Mouse (Mus musculus): ENCODE data around the gene Unc13c. TPM values are rescaled to one million over a fixed set of nuclear protein-coding genes. Genes with fewer than 3 reads are reported as not detected.

The Unc13c gene
- polyA plus RNA-seq, 1 experiment: not detected

DNA sequence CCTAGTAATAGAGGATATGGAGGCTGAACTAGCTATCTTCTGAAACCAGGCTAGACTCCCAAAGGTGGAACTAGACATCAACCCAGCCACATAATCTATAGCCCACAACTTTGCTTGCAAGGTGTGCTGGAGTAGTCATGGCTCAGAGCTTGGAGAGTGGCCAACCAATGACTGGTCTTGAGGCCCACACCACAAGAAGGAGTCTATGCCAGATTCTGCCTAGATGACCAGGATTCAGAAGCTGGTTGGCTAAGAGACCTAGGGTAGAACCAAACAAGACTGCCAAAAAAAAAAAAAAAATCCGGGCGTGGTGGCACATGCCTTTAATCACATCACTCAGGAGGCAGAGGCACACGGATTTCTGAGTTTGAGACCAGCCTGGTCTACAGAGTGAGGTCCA is 70.2 kb downstream of the Unc13c start:
- H3K4me3 ChIP-seq (replicated peaks): no peak overlapping the region
- H3K27me3 ChIP-seq (ENCODE audit: control insufficient read depth): no peaks in the 10 kb centered on the region
- H3K9me3 ChIP-seq (ENCODE audit: control insufficient read depth, low read length): 0 out of 2 replicates have a peak, but pooled peaks cover 2% of the 10 kb centered on the region
- H3K36me3 ChIP-seq (ENCODE audit: control insufficient read depth): no peaks in the 10 kb centered on the region
- TF ChIP-seq TAL1 (IDR thresholded peaks at IDR 0.05; ENCODE audit: low read length): no peak
- TF ChIP-seq GATA1 (IDR thresholded peaks at IDR 0.05; ENCODE audit: low read length): no peak
- H3K4me1 ChIP-seq (ENCODE audit: control insufficient read depth): no peaks in the 10 kb centered on the region

DNA sequence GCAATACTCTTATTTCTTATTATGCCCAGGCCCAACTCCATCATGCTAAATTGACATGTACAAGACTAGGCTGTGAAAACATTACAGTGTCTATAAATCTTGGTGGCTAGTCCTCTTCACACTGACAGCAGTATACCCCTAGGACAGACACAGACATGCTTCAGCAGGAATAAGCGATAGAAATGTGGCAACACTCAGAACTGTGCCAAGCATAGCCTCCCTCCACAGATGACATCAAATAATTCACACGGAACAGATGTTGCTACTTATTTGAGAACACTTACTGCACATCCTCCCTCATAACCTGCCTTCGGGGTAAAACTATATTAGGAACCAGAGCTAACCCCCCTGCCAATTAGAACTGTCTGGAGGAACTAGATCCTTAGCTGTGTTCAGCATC is 72.6 kb downstream of the Unc13c start:
- Histone ChIP-seq H3K36me3 (ENCODE audit: control insufficient read depth) (no peaks in the 10 kb centered on the region), H3K4me3 (replicated peaks) (no peak overlapping the region), H3K27me3 (ENCODE audit: control insufficient read depth) (no peaks in the 10 kb centered on the region), H3K9me3 (ENCODE audit: control insufficient read depth, low read length) (peaks cover 2% of the 10 kb centered on the region; the same call in 1 of the 2 replicates), H3K4me1 (ENCODE audit: control insufficient read depth) (no peaks in the 10 kb centered on the region)
- no peak for TF ChIP-seq GATA1 (IDR thresholded peaks at IDR 0.05; ENCODE audit: low read length)
- TF ChIP-seq TAL1 (IDR thresholded peaks at IDR 0.05; ENCODE audit: low read length): no peak

DNA sequence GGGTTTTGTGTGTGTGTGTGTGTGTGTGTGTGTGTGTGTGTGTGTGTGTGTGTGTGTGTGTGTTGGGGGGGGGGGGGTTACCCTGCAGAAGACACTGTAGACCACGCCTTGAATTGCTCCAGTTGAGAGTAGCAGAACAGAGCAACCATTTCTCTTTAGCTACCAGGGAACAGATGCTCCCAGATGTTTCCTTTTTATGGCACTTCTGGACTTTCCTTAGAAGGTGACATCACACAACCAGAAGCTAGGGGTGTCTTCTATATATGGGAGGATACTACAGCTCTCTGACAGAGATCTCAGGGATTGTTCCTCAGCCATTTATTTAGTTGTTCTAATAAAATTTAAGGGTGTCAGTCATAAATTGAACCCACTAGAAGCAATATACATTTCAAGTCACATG is 85.2 kb downstream of the Unc13c start:
- H3K27me3 ChIP-seq (ENCODE audit: control insufficient read depth): no peaks in the 10 kb centered on the region
- H3K9me3 ChIP-seq (ENCODE audit: control insufficient read depth, low read length): peaks cover 3% of the 10 kb centered on the region; the same call in 1 of the 2 replicates
- no peak overlapping the region for H3K4me3 ChIP-seq (replicated peaks)
- H3K4me1 ChIP-seq (ENCODE audit: control insufficient read depth): no peaks in the 10 kb centered on the region
- no peaks in the 10 kb centered on the region for H3K36me3 ChIP-seq (ENCODE audit: control insufficient read depth)
- TF ChIP-seq TAL1 (IDR thresholded peaks at IDR 0.05; ENCODE audit: low read length) (no peak), GATA1 (IDR thresholded peaks at IDR 0.05; ENCODE audit: low read length) (no peak)

DNA sequence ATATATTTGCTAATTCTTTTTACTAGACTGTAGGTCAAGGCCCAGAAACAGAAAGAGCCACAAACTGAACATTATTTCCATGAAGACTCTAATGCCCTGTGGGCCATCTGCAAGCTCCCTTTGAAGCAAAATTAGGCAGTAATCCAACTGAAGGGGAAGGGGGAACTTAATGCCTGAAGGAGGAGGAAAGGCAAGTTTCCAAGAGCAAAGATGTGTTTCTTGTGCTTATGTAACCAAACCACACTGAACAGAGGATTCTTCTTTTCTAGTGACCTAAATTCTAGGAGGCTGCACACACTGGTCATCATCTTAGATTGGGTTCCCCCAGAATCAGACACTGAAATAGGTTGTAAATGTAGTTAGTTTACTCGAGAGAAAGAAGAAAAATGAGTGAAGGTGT is 85.6 kb downstream of the Unc13c start:
- TF ChIP-seq GATA1 (IDR thresholded peaks at IDR 0.05; ENCODE audit: low read length): no peak
- TF ChIP-seq TAL1 (IDR thresholded peaks at IDR 0.05; ENCODE audit: low read length): no peak
- peaks cover 3% of the 10 kb centered on the region; the same call in 1 of the 2 replicates for H3K9me3 ChIP-seq (ENCODE audit: control insufficient read depth, low read length)
- H3K4me1 ChIP-seq (ENCODE audit: control insufficient read depth): no peaks in the 10 kb centered on the region
- H3K4me3 ChIP-seq (replicated peaks): no peak overlapping the region
- no peaks in the 10 kb centered on the region for H3K27me3 ChIP-seq (ENCODE audit: control insufficient read depth)
- H3K36me3 ChIP-seq (ENCODE audit: control insufficient read depth): no peaks in the 10 kb centered on the region

DNA sequence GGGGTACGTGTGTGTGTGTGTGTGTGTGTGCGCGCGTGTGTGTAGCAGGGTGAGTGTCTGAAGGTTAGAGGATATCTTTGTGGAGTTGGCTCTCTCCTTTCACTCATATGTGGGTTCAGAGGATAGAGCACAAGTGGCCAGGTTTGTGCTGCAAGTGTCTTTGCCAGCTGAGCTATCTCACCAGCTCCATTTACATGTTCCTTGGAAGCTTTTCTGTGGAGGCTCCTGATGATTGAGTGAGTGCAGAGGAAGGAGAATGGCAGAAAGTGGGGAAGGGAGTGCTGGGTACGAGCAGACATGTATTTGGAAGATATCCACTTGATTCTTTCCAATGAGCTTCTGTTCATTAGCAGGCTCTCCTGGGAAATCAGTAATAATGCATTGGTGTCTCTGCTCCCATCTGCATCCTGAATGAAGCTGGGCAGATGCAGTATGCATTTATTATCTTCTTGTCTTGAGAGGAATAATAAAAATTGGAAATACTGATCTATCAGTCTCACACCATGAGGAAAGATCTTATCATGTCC is 86.3 kb downstream of the Unc13c start:
- no peaks in the 10 kb centered on the region for H3K27me3 ChIP-seq (ENCODE audit: control insufficient read depth)
- no peak for TF ChIP-seq TAL1 (IDR thresholded peaks at IDR 0.05; ENCODE audit: low read length)
- TF ChIP-seq GATA1 (IDR thresholded peaks at IDR 0.05; ENCODE audit: low read length): no peak
- no peak overlapping the region for H3K4me3 ChIP-seq (replicated peaks)
- H3K4me1 ChIP-seq (ENCODE audit: control insufficient read depth): no peaks in the 10 kb centered on the region
- H3K9me3 ChIP-seq (ENCODE audit: control insufficient read depth, low read length): peaks cover 3% of the 10 kb centered on the region; the same call in 1 of the 2 replicates
- H3K36me3 ChIP-seq (ENCODE audit: control insufficient read depth): no peaks in the 10 kb centered on the region

DNA sequence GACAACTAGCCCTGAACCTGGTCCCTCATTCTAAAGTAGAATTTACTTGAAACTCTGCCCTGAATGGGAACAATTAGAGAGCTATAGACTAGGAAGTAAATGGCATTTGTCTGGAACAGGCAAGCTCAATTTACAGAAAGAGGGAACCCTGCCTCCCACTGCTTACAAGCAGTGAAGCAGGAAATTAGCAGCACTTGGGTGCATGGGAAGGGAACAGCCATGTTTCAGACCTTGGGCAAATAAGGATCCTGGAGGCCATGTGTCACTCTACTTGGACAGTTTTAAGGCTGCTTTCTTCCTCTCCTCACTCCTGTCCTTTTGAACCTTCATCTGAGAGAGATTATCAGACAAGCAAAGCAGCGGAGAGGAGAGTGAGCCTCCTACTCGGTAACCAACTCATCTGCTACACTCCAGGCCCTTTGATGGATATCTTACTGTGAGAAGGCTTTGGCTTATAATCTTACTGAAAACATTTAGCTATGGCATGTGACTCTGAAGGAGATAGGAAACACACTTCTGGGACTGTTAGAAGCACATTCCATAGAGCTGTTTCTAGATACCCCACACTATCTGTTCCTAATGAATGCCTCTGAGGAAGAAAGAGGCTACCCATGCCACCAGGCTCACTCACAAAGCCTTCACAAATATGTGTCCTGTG is 101.2 kb downstream of the Unc13c start:
- H3K4me3 ChIP-seq (replicated peaks): no peak overlapping the region
- no peaks in the 10 kb centered on the region for H3K27me3 ChIP-seq (ENCODE audit: control insufficient read depth)
- H3K4me1 ChIP-seq (ENCODE audit: control insufficient read depth): no peaks in the 10 kb centered on the region
- TF ChIP-seq GATA1 (IDR thresholded peaks at IDR 0.05; ENCODE audit: low read length) (no peak), TAL1 (IDR thresholded peaks at IDR 0.05; ENCODE audit: low read length) (no peak)
- H3K36me3 ChIP-seq (ENCODE audit: control insufficient read depth): no peaks in the 10 kb centered on the region
- no peaks in the 10 kb centered on the region for H3K9me3 ChIP-seq (ENCODE audit: control insufficient read depth, low read length)

DNA sequence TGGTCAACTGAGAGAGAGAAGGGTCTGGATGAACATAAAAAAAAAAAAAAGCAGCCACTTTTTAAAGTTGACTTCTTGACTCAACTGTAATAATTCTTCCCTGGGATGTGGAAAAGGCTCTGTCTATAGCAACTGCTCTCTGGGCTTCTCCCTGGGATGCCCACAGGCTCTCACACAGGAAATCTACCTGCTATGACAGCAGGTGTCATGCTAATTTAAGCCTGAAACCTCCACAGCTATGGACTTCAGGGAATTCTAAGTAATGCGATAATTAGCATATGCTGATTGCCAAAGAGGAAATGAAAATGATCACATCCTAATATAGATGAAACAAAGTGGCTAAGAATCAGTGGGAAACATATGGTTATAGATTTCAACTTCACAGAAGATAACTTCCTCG is 102.1 kb downstream of the Unc13c start:
- Histone ChIP-seq H3K27me3 (ENCODE audit: control insufficient read depth) (no peaks in the 10 kb centered on the region), H3K36me3 (ENCODE audit: control insufficient read depth) (no peaks in the 10 kb centered on the region), H3K4me1 (ENCODE audit: control insufficient read depth) (no peaks in the 10 kb centered on the region), H3K9me3 (ENCODE audit: control insufficient read depth, low read length) (no peaks in the 10 kb centered on the region), H3K4me3 (replicated peaks) (no peak overlapping the region)
- TF ChIP-seq TAL1 (IDR thresholded peaks at IDR 0.05; ENCODE audit: low read length): no peak
- TF ChIP-seq GATA1 (IDR thresholded peaks at IDR 0.05; ENCODE audit: low read length): no peak

DNA sequence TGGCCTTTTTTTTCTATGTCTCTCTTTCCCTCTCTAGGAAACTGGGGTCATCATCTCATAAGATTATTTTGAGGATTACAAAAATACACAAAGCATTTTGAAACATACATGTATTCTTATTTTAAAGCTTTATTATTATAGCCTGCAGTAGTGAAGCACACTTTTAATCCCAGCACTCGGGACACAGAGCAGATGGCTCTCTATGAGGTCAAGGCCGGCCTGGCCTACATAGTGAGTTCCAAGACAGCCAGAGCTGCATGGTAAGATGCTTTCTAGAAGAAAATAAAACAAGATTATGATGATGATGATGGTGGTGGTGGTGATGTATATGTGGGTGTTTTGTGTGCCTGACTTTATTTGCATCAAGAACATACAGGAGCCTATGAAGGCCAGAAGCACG is 109.3 kb downstream of the Unc13c start:
- Histone ChIP-seq H3K4me3 (replicated peaks) (no peak overlapping the region), H3K9me3 (ENCODE audit: control insufficient read depth, low read length) (no peaks in the 10 kb centered on the region; the same call in 1 of the 2 replicates), H3K27me3 (ENCODE audit: control insufficient read depth) (no peaks in the 10 kb centered on the region), H3K36me3 (ENCODE audit: control insufficient read depth) (no peaks in the 10 kb centered on the region), H3K4me1 (ENCODE audit: control insufficient read depth) (no peaks in the 10 kb centered on the region)
- TF ChIP-seq GATA1 (IDR thresholded peaks at IDR 0.05; ENCODE audit: low read length): no peak
- no peak for TF ChIP-seq TAL1 (IDR thresholded peaks at IDR 0.05; ENCODE audit: low read length)

DNA sequence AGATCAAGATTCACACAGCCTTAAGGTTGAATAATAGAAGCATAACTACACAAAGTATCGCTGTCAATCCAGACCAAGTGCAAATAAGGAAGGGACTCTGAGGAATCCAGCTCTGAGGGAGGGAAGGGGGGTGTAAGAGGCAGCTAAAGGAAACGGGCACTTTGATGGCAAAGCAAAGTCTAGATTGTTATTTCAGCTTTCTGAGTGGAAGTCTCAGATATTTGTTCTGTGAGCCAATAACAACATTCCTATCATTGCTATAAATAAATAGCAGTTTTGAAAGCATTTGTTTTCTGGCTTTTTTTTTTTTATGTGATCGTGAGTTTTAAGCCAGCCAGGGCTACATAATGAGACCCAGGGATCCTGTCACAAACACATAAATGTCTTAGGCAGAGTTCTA is 114.5 kb downstream of the Unc13c start:
- no peak for TF ChIP-seq TAL1 (IDR thresholded peaks at IDR 0.05; ENCODE audit: low read length)
- TF ChIP-seq GATA1 (IDR thresholded peaks at IDR 0.05; ENCODE audit: low read length): no peak
- Histone ChIP-seq H3K27me3 (ENCODE audit: control insufficient read depth) (no peaks in the 10 kb centered on the region), H3K4me1 (ENCODE audit: control insufficient read depth) (no peaks in the 10 kb centered on the region)

More for the DNA sequence above, 114.5 kb downstream of the Unc13c start:
- no peaks in the 10 kb centered on the region for H3K36me3 ChIP-seq (ENCODE audit: control insufficient read depth)
- no peaks in the 10 kb centered on the region for H3K9me3 ChIP-seq (ENCODE audit: control insufficient read depth, low read length)
- no peak overlapping the region for H3K4me3 ChIP-seq (replicated peaks)

Measured in erythroblast, embryonic 14.5 days (primary cell).